Comparison of ENCODE assay signal across 23 mouse cellular contexts in genomic region chr9:77628676-77629075, GRCm38 (mm10). TPM values are rescaled to one million over a fixed set of nuclear protein-coding genes. Genes with fewer than 3 reads are reported as not detected.
A peak's percentile ranks its signal among the peaks of the same experiment; 100 is the strongest.
DNase-seq lines count a peak whose midpoint lies in the region; ATAC-seq lines count a peak whose summit lies in the region.
"Had no signal": no experiment of that assay in that cellular context is flagged by ENCODE, and none has a peak within 500 bp of the region (broad histone marks: within the 10 kb centered on the region; RNA-seq: fewer than 3 reads in every experiment).

No protein-coding gene starts in this region.

- H3K4me2 ChIP-seq in limb, embryonic 15.5 days: no peak overlapping the region
- peak overlapping the region; percentile 1; the same call in 1 of the 2 replicates for H3K4me2 ChIP-seq in heart, embryonic 12.5 days
- H3K4me2 ChIP-seq: embryonic facial prominence, embryonic 15.5 days; hindbrain, embryonic 13.5 days; liver, embryonic 12.5 days; neural tube, embryonic 13.5 days had no signal

- H3K27me3 ChIP-seq in limb, embryonic 15.5 days: no peaks in the 10 kb centered on the region
- H3K27me3 ChIP-seq in limb, embryonic 10.5 days (ENCODE audit: low read depth, poor library complexity, severe bottlenecking): no peaks in the 10 kb centered on the region
- H3K27me3 ChIP-seq in heart, embryonic 12.5 days (replicated peaks): no peaks in the 10 kb centered on the region
- H3K27me3 ChIP-seq: embryonic facial prominence, embryonic 15.5 days; hindbrain, embryonic 13.5 days; liver, embryonic 12.5 days; neural tube, embryonic 13.5 days had no signal

- WGBS in limb, embryonic 15.5 days: 75% methylated on average over 10 of the region's 10 CpGs
- 89% methylated on average over 10 of the region's 10 CpGs for WGBS in limb, embryonic 10.5 days
- 52% methylated on average over 10 of the region's 10 CpGs for WGBS in heart, embryonic 12.5 days

- H3K27ac ChIP-seq in limb, embryonic 15.5 days: peak overlapping the region; percentile 12; the same call in 1 of the 2 replicates
- no peak overlapping the region for H3K27ac ChIP-seq in limb, embryonic 10.5 days
- H3K27ac ChIP-seq in heart, embryonic 12.5 days (ENCODE audit: poor library complexity, severe bottlenecking): peak overlapping the region; percentile 61
- H3K27ac ChIP-seq: embryonic facial prominence, embryonic 15.5 days; hindbrain, embryonic 13.5 days; kidney, postnatal 0 days; layer of hippocampus, adult 2 months; left cerebral cortex, adult 2 months; liver, embryonic 12.5 days; neural tube, embryonic 13.5 days had no signal

- no peaks in the 10 kb centered on the region for H3K9me3 ChIP-seq in limb, embryonic 15.5 days
- no peaks in the 10 kb centered on the region for H3K9me3 ChIP-seq in limb, embryonic 10.5 days (replicated peaks)
- H3K9me3 ChIP-seq in heart, embryonic 12.5 days (replicated peaks): no peaks in the 10 kb centered on the region
- H3K9me3 ChIP-seq: embryonic facial prominence, embryonic 15.5 days; hindbrain, embryonic 13.5 days; liver, embryonic 12.5 days; neural tube, embryonic 13.5 days had no signal

- DNase-seq in gastrocnemius, adult 18-20 months (ENCODE audit: low spot score): peak; percentile 83
- no peak for DNase-seq in gastrocnemius, postnatal 10 days
- no peak for DNase-seq in limb, embryonic 10.5 days (ENCODE audit: low spot score)
- DNase-seq in heart, postnatal 4 days: peak; percentile 56
- DNase-seq in yolk sac, embryonic 10.5 days (ENCODE audit: low spot score): no peak
- DNase-seq in spleen, postnatal 36 days (ENCODE audit: low spot score in 2 of 2): no peak
- DNase-seq: adrenal gland, postnatal 14 days; cerebellum, adult 11-12 months; cerebellum, postnatal 14 days; lung, adult 2 months; midbrain, embryonic 14.5 days had no signal

- no peaks in the 10 kb centered on the region for H3K36me3 ChIP-seq in limb, embryonic 15.5 days
- no peaks in the 10 kb centered on the region for H3K36me3 ChIP-seq in limb, embryonic 10.5 days
- no peaks in the 10 kb centered on the region for H3K36me3 ChIP-seq in heart, embryonic 12.5 days
- H3K36me3 ChIP-seq: embryonic facial prominence, embryonic 15.5 days; hindbrain, embryonic 13.5 days; liver, embryonic 12.5 days; neural tube, embryonic 13.5 days had no signal

- no peak overlapping the region for H3K4me3 ChIP-seq in limb, embryonic 15.5 days
- no peak overlapping the region for H3K4me3 ChIP-seq in limb, embryonic 10.5 days
- no peak overlapping the region for H3K4me3 ChIP-seq in heart, embryonic 12.5 days
- H3K4me3 ChIP-seq: embryonic facial prominence, embryonic 15.5 days; hindbrain, embryonic 13.5 days; layer of hippocampus, adult 2 months; left cerebral cortex, adult 2 months; liver, embryonic 12.5 days; megakaryocyte, embryonic 14.5 days; neural tube, embryonic 13.5 days had no signal

- no peak for ATAC-seq in limb, embryonic 15.5 days (ENCODE audit: insufficient number of reproducible peaks, low FRiP score, low TSS enrichment, low read depth)
- no peak for ATAC-seq in heart, embryonic 12.5 days (ENCODE audit: insufficient number of reproducible peaks, low FRiP score)
- ATAC-seq: inflammation-experienced regulatory T-cells, adult 6 months; liver, embryonic 12.5 days had no signal

- no peak overlapping the region for H3K9ac ChIP-seq in limb, embryonic 15.5 days
- H3K9ac ChIP-seq in heart, embryonic 12.5 days: no peak overlapping the region
- H3K9ac ChIP-seq: embryonic facial prominence, embryonic 15.5 days; hindbrain, embryonic 13.5 days; liver, embryonic 12.5 days; neural tube, embryonic 13.5 days had no signal

- H3K4me1 ChIP-seq in limb, embryonic 15.5 days: no peaks in the 10 kb centered on the region
- no peaks in the 10 kb centered on the region for H3K4me1 ChIP-seq in limb, embryonic 10.5 days
- peaks cover 24% of the 10 kb centered on the region for H3K4me1 ChIP-seq in heart, embryonic 12.5 days (replicated peaks)
- H3K4me1 ChIP-seq: embryonic facial prominence, embryonic 15.5 days; hindbrain, embryonic 13.5 days; liver, embryonic 12.5 days; megakaryocyte, embryonic 14.5 days; neural tube, embryonic 13.5 days had no signal

RNA-seq across cellular contexts. Expression of gene Klhl31, which starts 7.6 kb away (rescaled TPM):
- total RNA-seq in gastrocnemius, adult 18-20 months (2021): 100 to 1,000 TPM; 577 to 615 TPM
- 100 to 1,000 TPM; 371 to 383 TPM for total RNA-seq in gastrocnemius, postnatal 10 days (2021)
- polyA plus RNA-seq in limb, embryonic 15.5 days (2015; fragmentation: Nextera tagmentation; extraction: Ambion mirVana): 10.3 and 30.3 TPM in 2 replicates
- 0.16 and 0.61 TPM in 2 replicates for polyA plus RNA-seq in limb, embryonic 10.5 days (2016; fragmentation: Nextera tagmentation; extraction: Ambion mirVana)
- 59.4 and 62.3 TPM in 2 replicates for polyA plus RNA-seq in heart, embryonic 12.5 days (2016; fragmentation: Nextera tagmentation; extraction: Ambion mirVana)
- total RNA-seq in heart, postnatal 4 days (2021): 10 to 100 TPM; 94.8 to 96.7 TPM
- polyA plus RNA-seq: midbrain, embryonic 14.5 days; spleen, adult 2 months had no signal

Comparison
In these comparisons a context has a peak if more than half of its experiments do, and no peak if none do; other contexts are left out.
1. DNase-seq: peak in gastrocnemius, adult 18-20 months (single experiment) and heart, postnatal 4 days (single experiment); none in gastrocnemius, postnatal 10 days (single experiment), limb, embryonic 10.5 days (single experiment), yolk sac, embryonic 10.5 days (single experiment) and spleen, postnatal 36 days (0 of 2).